Comparison of ENCODE assay signal across 10 mouse cellular contexts in the genomic region with DNA sequence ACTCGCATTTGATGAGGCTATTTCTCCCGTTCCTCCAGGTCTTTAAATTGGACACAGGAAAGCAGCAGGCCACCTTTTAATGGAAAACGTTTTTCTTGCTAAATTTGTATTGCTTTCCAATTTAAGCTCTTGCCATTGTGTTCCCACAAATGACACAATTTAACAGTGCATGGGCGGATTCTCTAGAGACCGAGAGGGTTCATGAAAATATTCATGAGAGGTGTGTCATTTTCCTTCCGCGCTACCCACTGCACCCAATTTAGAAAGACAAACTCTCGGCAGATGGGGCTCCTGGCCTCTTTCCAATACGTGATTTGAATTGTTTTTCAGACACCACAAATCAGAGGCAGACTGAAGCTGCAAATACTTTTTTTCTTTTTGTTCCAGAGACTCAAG.
DNase-seq lines count a peak whose midpoint lies in the region; ATAC-seq and TF ChIP-seq lines count a peak whose summit lies in the region.
"Had no signal": no experiment of that assay in that cellular context is flagged by ENCODE, and none has a peak within 500 bp of the region (broad histone marks: within the 10 kb centered on the region; RNA-seq: fewer than 3 reads in every experiment).

No protein-coding gene starts in this region.

- no peak for TF ChIP-seq POLR2A in cerebellum, adult 2 months (IDR thresholded peaks at IDR 0.05; ENCODE audit: borderline replicate concordance, insufficient read depth, low read length)

- DNase-seq in cerebellum, adult 2 months: peak; percentile 47 to 70
- peak; percentile 49 to 68 for DNase-seq in layer of hippocampus, postnatal 25 days (ENCODE audit: extremely low spot score in 1 of 2, low spot score in 1 of 2)
- no peak for DNase-seq in thymus, postnatal 10 days (ENCODE audit: low spot score in 2 of 2)

- no peaks in the 10 kb centered on the region for H3K9me3 ChIP-seq in neural tube, embryonic 13.5 days
- H3K9me3 ChIP-seq in intestine, embryonic 16.5 days (ENCODE audit: control insufficient read depth, low read length): no peaks in the 10 kb centered on the region
- H3K9me3 ChIP-seq in kidney, embryonic 14.5 days (ENCODE audit: control insufficient read depth, low read length): no peaks in the 10 kb centered on the region
- H3K9me3 ChIP-seq: heart, embryonic 13.5 days; liver, embryonic 12.5 days had no signal

- H3K27me3 ChIP-seq in cerebellum, adult 2 months (ENCODE audit: control insufficient read depth, insufficient read depth, low read length): no peaks in the 10 kb centered on the region
- H3K27me3 ChIP-seq in neural tube, embryonic 13.5 days: no peaks in the 10 kb centered on the region
- no peaks in the 10 kb centered on the region for H3K27me3 ChIP-seq in intestine, embryonic 16.5 days (replicated peaks; ENCODE audit: control insufficient read depth, insufficient read depth, low read length)
- H3K27me3 ChIP-seq in kidney, embryonic 14.5 days (ENCODE audit: control insufficient read depth, insufficient read depth, low read length): no peaks in the 10 kb centered on the region
- H3K27me3 ChIP-seq: heart, embryonic 13.5 days; liver, embryonic 12.5 days had no signal

- 0 out of 2 replicates have a peak overlapping the region, but pooled peaks have one; percentile 17 for H3K9ac ChIP-seq in neural tube, embryonic 13.5 days
- no peak overlapping the region for H3K9ac ChIP-seq in intestine, embryonic 16.5 days (ENCODE audit: low read depth, low read length)
- H3K9ac ChIP-seq in kidney, embryonic 14.5 days (ENCODE audit: low read depth, low read length): no peak overlapping the region
- H3K9ac ChIP-seq: heart, embryonic 13.5 days; liver, embryonic 12.5 days had no signal

- H3K4me2 ChIP-seq in neural tube, embryonic 13.5 days: peak overlapping the region; percentile 14; the same call in 1 of the 2 replicates
- H3K4me2 ChIP-seq in intestine, embryonic 16.5 days (ENCODE audit: low read depth, low read length): no peak overlapping the region
- no peak overlapping the region for H3K4me2 ChIP-seq in kidney, embryonic 14.5 days (replicated peaks; ENCODE audit: low read depth, low read length)
- H3K4me2 ChIP-seq: heart, embryonic 13.5 days; liver, embryonic 12.5 days had no signal

- H3K36me3 ChIP-seq in neural tube, embryonic 13.5 days: no peaks in the 10 kb centered on the region
- no peaks in the 10 kb centered on the region for H3K36me3 ChIP-seq in intestine, embryonic 16.5 days (ENCODE audit: control insufficient read depth, insufficient read depth, low read length)
- H3K36me3 ChIP-seq in kidney, embryonic 14.5 days (ENCODE audit: control insufficient read depth, insufficient read depth, low read length): no peaks in the 10 kb centered on the region
- H3K36me3 ChIP-seq: heart, embryonic 13.5 days; liver, embryonic 12.5 days had no signal

- H3K4me1 ChIP-seq in cerebellum, adult 2 months (ENCODE audit: control insufficient read depth, insufficient read depth, low read length): peaks cover 8% of the 10 kb centered on the region
- H3K4me1 ChIP-seq in neural tube, embryonic 13.5 days (replicated peaks): peaks cover 50% of the 10 kb centered on the region
- no peaks in the 10 kb centered on the region for H3K4me1 ChIP-seq in intestine, embryonic 16.5 days (ENCODE audit: control insufficient read depth, insufficient read depth, low read length)
- no peaks in the 10 kb centered on the region for H3K4me1 ChIP-seq in kidney, embryonic 14.5 days (ENCODE audit: control insufficient read depth, insufficient read depth, low read length)
- H3K4me1 ChIP-seq: liver, embryonic 12.5 days had no signal

- 12% methylated on average over 9 of the region's 9 CpGs for WGBS in cerebellum, adult 2 months
- WGBS in neural tube, embryonic 13.5 days: 22% methylated on average over 9 of the region's 9 CpGs
- 71% methylated on average over 9 of the region's 9 CpGs for whole genome bisulfite sequencing in intestine, embryonic 16.5 days
- WGBS in kidney, embryonic 14.5 days: 85% methylated on average over 9 of the region's 9 CpGs

- H3K27ac ChIP-seq in cerebellum, adult 2 months (ENCODE audit: insufficient read depth, low read length): no peak overlapping the region
- peak overlapping the region; percentile 84 for H3K27ac ChIP-seq in neural tube, embryonic 13.5 days (replicated peaks)
- no peak overlapping the region for H3K27ac ChIP-seq in intestine, embryonic 16.5 days (ENCODE audit: low read length)
- H3K27ac ChIP-seq in kidney, embryonic 14.5 days (ENCODE audit: low read depth, low read length): no peak overlapping the region
- H3K27ac ChIP-seq: heart, embryonic 13.5 days; liver, embryonic 12.5 days had no signal

- H3K4me3 ChIP-seq in cerebellum, adult 2 months (replicated peaks; ENCODE audit: insufficient read depth, low read depth, low read length): no peak overlapping the region
- no peak overlapping the region for H3K4me3 ChIP-seq in neural tube, embryonic 13.5 days
- no peak overlapping the region for H3K4me3 ChIP-seq in intestine, embryonic 16.5 days (ENCODE audit: low read length)
- H3K4me3 ChIP-seq in kidney, embryonic 14.5 days (ENCODE audit: low read length): no peak overlapping the region
- H3K4me3 ChIP-seq: heart, embryonic 13.5 days; liver, embryonic 12.5 days had no signal

- peak; percentile 84 for ATAC-seq in frontal cortex, adult (ENCODE audit: low TSS enrichment)
- peak; percentile 49; the same call in 1 of the 2 replicates for ATAC-seq in neural tube, embryonic 13.5 days (ENCODE audit: low read depth)
- ATAC-seq in megakaryocyte-erythroid progenitor cell, adult 5-6 weeks (replicated peaks; ENCODE audit: low FRiP score, low TSS enrichment, poor library complexity, severe bottlenecking): no peak
- ATAC-seq in intestine, embryonic 16.5 days: no peak
- no peak for ATAC-seq in kidney, embryonic 14.5 days (ENCODE audit: low FRiP score, low TSS enrichment)
- ATAC-seq: liver, embryonic 12.5 days had no signal

- no peak for TF ChIP-seq CTCF in cerebellum, adult 2 months (IDR thresholded peaks at IDR 0.05; ENCODE audit: borderline replicate concordance, insufficient read depth, low read depth, low read length)

Comparison
In these comparisons a context has a peak if more than half of its experiments do, and no peak if none do; other contexts are left out.
1. DNase-seq: peak in cerebellum, adult 2 months (2 of 2) and layer of hippocampus, postnatal 25 days (2 of 2); none in thymus, postnatal 10 days (0 of 2).
2. ATAC-seq: peak in frontal cortex, adult (single experiment) and neural tube, embryonic 13.5 days (single experiment); none in megakaryocyte-erythroid progenitor cell, adult 5-6 weeks (single experiment), intestine, embryonic 16.5 days (single experiment) and kidney, embryonic 14.5 days (single experiment).